Mouse (Mus musculus) embryo, embryonic 10 days (tissue): ENCODE data around the gene Ccdc153.

Experiments used
- DNase-seq: peaks from one replicate; pipeline ENCODE4 v3.0.0-alpha.2; 2015; ENCODE audit warnings: low spot score

The Ccdc153 gene

DNA sequence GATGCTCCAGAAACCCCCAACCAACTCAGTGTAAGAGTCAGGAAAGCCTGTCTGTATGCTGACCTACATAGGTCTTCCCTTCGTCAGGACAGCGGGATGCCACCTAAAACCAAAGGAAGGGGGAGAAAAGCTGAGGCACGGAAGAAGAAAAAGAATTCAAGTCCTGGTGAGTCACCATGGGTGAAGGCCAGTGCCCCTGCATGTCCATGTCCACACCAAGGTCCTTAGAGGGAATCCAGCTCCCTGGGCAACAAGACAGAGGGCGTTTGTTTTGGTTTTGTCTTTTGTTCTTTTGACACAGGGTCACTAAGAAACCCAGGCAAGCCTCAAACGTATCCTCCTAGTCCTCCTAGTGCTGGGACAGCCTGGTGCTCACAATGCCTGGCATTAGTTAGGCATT is 435 bp downstream of the Ccdc153 start:
- no peak for DNase-seq

GRCm38 (mm10) chr9:44241418-44241817 is 942 bp downstream of the Ccdc153 start:
- no peak for DNase-seq

GRCm38 (mm10) chr9:44243621-44244020 is 3.1 kb downstream of the Ccdc153 start:
- DNase-seq, result no peak

- DNase-seq, result no peak
Observed at GRCm38 (mm10) chr9:44247907-44248306, 7.4 kb downstream of the Ccdc153 start.

GRCm38 (mm10) chr9:44249181-44250146 is 9.0 kb downstream of the Ccdc153 start:
- peak; percentile 77 for DNase-seq

DNA sequence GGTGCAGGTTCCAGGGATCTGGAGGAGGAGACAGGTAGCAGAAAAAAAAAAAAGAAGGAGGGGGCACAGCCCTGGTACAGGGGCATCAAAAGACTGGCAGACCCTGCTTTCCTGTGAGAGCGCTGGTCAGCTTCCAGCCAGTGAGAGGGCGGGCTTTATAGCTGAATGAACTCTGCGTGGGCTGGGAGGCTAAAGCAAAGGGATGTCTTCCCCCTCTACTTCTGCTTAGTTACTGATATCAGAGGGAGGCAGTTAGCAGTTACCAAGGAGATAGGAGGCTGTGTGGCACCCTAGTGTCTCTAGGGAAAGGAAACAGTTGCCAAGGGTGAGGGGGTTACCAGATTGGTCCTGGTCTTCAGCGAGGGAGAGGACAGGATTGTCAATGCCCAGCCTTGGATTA is 10.0 kb downstream of the Ccdc153 start:
- no peak for DNase-seq

DNA sequence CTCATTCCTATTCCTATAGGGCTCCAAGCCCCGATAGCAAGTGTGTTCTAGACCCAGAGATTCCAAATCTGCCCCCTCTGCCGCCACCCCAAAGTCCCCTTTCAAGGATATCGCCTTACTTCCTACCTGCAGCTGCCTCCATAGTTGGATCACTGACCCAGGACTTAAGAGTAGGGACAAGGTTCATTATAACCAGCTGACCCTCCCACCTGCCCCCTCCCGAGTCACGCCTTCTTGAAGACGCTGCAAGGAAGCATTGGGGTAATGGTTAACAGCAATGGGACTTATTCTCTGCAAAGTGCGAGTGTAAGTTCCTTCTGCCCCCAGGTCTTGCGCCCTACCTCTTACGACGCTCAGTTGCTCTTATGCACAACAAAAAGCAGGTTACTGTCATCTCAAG is 10.8 kb downstream of the Ccdc153 start, which contains the start of gene Pdzd3:
Gene Pdzd3 (minus strand): TSS at position 158 of the 400 bp plus-strand sequence.
- no peak for DNase-seq

DNA sequence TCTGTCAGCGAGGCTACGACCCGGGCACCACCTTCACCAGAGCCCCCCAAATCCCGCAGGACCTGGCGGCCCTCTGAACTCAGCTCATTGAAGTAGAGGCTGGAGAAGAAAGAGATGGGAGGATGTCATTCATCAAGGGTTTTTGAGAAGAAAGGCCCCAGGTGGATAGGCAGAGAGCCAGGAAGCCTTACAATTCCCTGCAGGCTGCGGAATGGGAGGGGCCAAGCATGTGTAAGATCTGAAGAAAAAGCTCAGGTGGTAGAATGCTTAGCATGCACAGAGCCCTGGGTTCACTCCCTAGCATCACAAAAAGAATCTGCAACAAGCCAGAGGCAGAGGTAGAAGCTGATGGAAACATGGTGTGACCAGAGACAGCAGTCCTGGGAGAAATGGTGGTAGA is 13.0 kb downstream of the Ccdc153 start:
- DNase-seq, result no peak

- DNase-seq, result peak; percentile 43
Observed at GRCm38 (mm10) chr9:44254508-44255135, 14.1 kb downstream of the Ccdc153 start.

- no peak for DNase-seq
Observed at GRCm38 (mm10) chr9:44255136-44255521, 14.7 kb downstream of the Ccdc153 start.

- DNase-seq, result no peak
Observed at GRCm38 (mm10) chr9:44256213-44256612, 15.7 kb downstream of the Ccdc153 start.

GRCm38 (mm10) chr9:44259014-44259413 is 18.5 kb downstream of the Ccdc153 start:
- no peak for DNase-seq

DNA sequence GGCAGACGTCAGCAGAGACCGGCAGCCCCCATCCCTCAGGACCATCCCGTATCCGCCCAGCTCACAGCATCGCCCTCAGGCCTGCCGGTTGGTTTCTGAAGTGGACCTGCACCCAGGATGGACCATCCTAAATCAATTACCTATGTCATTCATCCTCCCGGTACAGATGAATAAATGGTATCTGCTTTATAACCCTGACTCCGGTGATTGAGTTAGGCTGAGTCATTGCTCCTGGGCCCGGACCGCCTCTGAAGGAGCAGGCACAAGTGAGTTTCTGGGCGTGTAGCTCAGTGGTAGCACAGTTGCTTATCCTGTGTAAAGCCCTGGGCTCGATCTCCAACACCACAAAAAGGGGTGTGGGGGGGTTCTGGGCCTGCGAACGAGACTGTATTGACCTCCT is 20.9 kb downstream of the Ccdc153 start:
- no peak for DNase-seq

DNA sequence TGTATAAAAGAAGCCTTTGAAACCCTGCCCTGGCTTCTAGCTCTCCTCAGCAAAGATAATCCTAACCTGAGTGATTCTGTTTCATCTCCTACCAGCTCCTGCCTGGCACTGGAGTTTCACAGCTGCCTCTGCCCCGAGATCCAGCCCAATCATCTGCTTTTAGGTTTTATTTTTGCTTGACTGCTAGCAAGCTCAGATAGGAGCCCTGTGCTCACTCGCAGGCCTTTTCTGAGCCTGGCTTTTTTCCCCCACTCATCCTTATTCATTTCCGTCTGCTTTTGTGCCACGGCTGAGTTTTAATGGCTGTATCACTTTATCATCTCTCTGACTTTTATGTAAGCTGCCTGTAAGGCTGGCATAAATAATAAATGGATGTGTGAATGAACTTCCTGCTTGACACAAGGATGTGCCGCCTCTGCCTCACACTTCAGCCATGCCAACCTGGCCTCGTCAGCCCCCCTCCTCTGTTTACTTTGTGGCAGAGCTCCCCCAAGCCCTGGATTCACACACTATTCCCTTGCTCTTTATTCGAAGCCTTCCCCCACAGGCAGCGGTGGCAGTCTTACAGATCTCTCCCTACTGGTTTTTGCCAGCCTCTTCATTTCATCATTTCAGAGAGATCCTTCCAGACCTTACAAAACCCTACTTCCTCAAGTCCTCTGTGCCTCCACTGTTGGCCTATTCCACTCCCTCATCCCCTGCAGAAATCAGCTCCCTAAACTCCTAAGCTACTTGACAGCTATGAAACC is 26.2 kb downstream of the Ccdc153 start:
- DNase-seq, result no peak

- peak; percentile 61 for DNase-seq
Observed at GRCm38 (mm10) chr9:44267319-44268026, 27.0 kb downstream of the Ccdc153 start.

GRCm38 (mm10) chr9:44268027-44268360 is 27.5 kb downstream of the Ccdc153 start:
- DNase-seq, result peak; percentile 78

DNA sequence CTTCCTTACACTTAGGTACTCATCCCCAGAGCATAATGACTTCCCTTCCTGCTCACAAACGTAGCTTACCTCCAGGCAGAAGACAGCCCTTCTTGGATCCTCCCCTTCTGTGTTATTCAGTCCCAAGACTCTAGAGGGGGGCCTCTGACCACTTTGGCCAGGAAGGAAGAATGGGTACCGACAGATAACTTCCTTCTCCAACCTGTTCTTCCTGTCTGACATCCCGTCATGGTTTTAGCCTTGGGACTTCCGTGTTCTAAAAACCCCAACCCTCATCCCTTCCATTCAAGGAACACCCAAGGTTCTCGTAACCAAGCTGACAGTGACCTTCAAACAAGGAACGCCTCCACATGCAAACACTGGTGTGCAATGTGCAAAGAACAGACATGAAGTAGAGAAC is 28.0 kb downstream of the Ccdc153 start, which contains the start of gene Nlrx1:
Gene Nlrx1 (minus strand): TSS at position 168 of the 400 bp plus-strand sequence.
- DNase-seq, result no peak

DNA sequence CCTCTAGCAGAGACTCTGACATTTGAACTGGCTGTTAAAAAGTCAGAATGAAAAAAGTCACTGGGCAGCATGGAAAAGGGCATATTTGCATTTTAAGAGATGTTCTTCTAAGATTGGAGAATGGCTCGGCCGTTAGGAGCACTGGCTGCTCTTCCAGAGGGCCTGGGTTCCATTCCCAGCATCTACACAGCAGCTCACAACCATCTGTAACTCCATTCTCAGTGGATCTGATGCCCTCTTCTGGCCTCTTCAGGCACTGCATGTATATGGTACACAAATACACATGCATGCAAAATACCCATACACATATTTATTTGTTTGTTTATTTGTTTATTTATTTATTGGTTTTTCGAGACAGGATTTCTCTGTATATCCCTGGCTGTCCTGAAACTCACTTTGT is 28.6 kb downstream of the Ccdc153 start:
- no peak for DNase-seq

- no peak for DNase-seq
Observed at GRCm38 (mm10) chr9:44269973-44270372, 29.5 kb downstream of the Ccdc153 start.

- DNase-seq, result no peak
Observed at GRCm38 (mm10) chr9:44283183-44283582, 42.7 kb downstream of the Ccdc153 start.

- DNase-seq, result no peak
Observed at GRCm38 (mm10) chr9:44286256-44286850, 45.9 kb downstream of the Ccdc153 start.
